Comparison of ENCODE assay signal across 8 mouse cellular contexts in genomic region chr17:28769875-28770421, GRCm38 (mm10). TPM values are rescaled to one million over a fixed set of nuclear protein-coding genes. Genes with fewer than 3 reads are reported as not detected.
DNase-seq lines count a peak whose midpoint lies in the region; ATAC-seq lines count a peak whose summit lies in the region.

No protein-coding gene starts in this region.

- peak; percentile 92 for DNase-seq in heart, adult 11 months
- no peak for DNase-seq in heart, postnatal 25 days (ENCODE audit: low spot score)
- DNase-seq in brain, adult 2 months (ENCODE audit: low read depth, low spot score): peak; percentile 31
- peak; percentile 28 for DNase-seq in kidney, postnatal 14 days
- peak; percentile 23 for DNase-seq in mesoderm, embryonic 11.5 days (ENCODE audit: low read depth, low spot score)
- DNase-seq in urinary bladder, postnatal 36 days (ENCODE audit: low spot score in 2 of 2): peak; percentile 33
- DNase-seq in left cerebral cortex, postnatal 36 days (ENCODE audit: low spot score in 2 of 2): no peak

- ATAC-seq in granulocyte monocyte progenitor cell, adult 5-6 weeks (replicated peaks; ENCODE audit: poor library complexity, severe bottlenecking): peak; percentile 45

- intact Hi-C loops in heart, postnatal 25 days (cut with DNase I): no loop called here
- intact Hi-C loops in left cerebral cortex, postnatal 36 days (cut with DNase I): no loop called here

RNA-seq across cellular contexts. Expression of gene Mapk13, which starts 0.9 kb away (rescaled TPM):
- under 1 TPM; 0.17 to 0.18 TPM for total RNA-seq in heart, postnatal 25 days (2021)
- 1.8 and 2.0 TPM in 2 replicates for total RNA-seq in granulocyte monocyte progenitor cell, adult 5-6 weeks (2014; fragmentation: Nextera tagmentation)
- 0.88 and 3.4 TPM in 2 replicates for total RNA-seq in granulocyte monocyte progenitor cell, adult 5-6 weeks (2017)
- 1 to 10 TPM; 1.1 to 1.5 TPM for total RNA-seq in left cerebral cortex, postnatal 36 days (2021)

RNA-seq across cellular contexts. Expression of gene Brpf3, which starts 30.9 kb away (rescaled TPM):
- total RNA-seq in heart, postnatal 25 days (2021): 10 to 100 TPM; 12.4 to 16.2 TPM
- 30.4 and 39.0 TPM in 2 replicates for total RNA-seq in granulocyte monocyte progenitor cell, adult 5-6 weeks (2014; fragmentation: Nextera tagmentation)
- 2.8 and 15.2 TPM in 2 replicates for total RNA-seq in granulocyte monocyte progenitor cell, adult 5-6 weeks (2017)
- total RNA-seq in left cerebral cortex, postnatal 36 days (2021): 10 to 100 TPM; 44.2 to 54.7 TPM

RNA-seq across cellular contexts. Expression of gene AC170998.1, which starts 44.1 kb away (rescaled TPM):
- under 1 TPM in 1 of 2 experiments, not detected in 1; 0.88 TPM for total RNA-seq in heart, postnatal 25 days (2021)
- total RNA-seq in granulocyte monocyte progenitor cell, adult 5-6 weeks (2014; fragmentation: Nextera tagmentation): 10.5 and 19.9 TPM in 2 replicates
- total RNA-seq in granulocyte monocyte progenitor cell, adult 5-6 weeks (2017): 1.3 and 3.2 TPM in 2 replicates
- total RNA-seq in left cerebral cortex, postnatal 36 days (2021): 1 to 10 TPM; 2.2 to 3.6 TPM

Comparison
In these comparisons a context has a peak if more than half of its experiments do, and no peak if none do; other contexts are left out.
1. DNase-seq: peak in heart, adult 11 months (single experiment), brain, adult 2 months (single experiment), kidney, postnatal 14 days (single experiment), mesoderm, embryonic 11.5 days (single experiment) and urinary bladder, postnatal 36 days (2 of 2); none in heart, postnatal 25 days (single experiment) and left cerebral cortex, postnatal 36 days (0 of 2).